In the genomic region with DNA sequence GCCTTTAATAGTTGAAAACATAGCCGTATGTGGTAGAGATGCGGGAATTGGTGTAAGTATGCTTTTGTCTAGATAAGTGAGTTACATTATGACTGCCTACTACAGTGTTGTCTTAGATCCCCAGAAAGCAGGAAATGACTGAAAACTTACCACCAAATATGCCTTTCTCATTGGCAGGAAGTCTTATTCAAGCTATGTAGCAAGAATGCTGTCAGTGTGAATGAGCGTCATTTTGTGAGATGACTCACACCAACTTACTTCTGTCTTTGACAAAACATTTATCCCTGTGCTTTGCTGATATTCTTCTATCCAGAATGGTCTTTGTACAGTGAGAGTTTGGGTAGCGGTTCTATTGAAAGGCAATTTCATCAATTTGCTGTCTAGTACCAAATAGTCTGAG, we compare ENCODE assay signal across 21 mouse cellular contexts.
DNase-seq lines count a peak whose midpoint lies in the region; ATAC-seq and TF ChIP-seq lines count a peak whose summit lies in the region.
"Had no signal": no experiment of that assay in that cellular context is flagged by ENCODE, and none has a peak within 500 bp of the region (broad histone marks: within the 10 kb centered on the region; RNA-seq: fewer than 3 reads in every experiment).

No protein-coding gene starts in this region.

- H3K36me3 ChIP-seq in C2C12 (ENCODE audit: control insufficient read depth, insufficient read depth): no peaks in the 10 kb centered on the region
- no peaks in the 10 kb centered on the region for H3K36me3 ChIP-seq in forebrain, embryonic 12.5 days (replicated peaks)
- H3K36me3 ChIP-seq: embryonic facial prominence, embryonic 10.5 days; embryonic facial prominence, embryonic 12.5 days; forebrain, embryonic 10.5 days; forebrain, embryonic 15.5 days had no signal

- H3K27ac ChIP-seq in forebrain, embryonic 12.5 days: no peak overlapping the region
- H3K27ac ChIP-seq: embryonic facial prominence, embryonic 10.5 days; embryonic facial prominence, embryonic 12.5 days; forebrain, embryonic 10.5 days; forebrain, embryonic 13.5 days; forebrain, embryonic 15.5 days had no signal

- peak; percentile 63 for DNase-seq in 3T3-L1 (ENCODE audit: low read depth, low spot score)
- peak; percentile 15 for DNase-seq in NIH3T3 (ENCODE audit: low read depth)
- no peak for DNase-seq in kidney, postnatal 10 days
- DNase-seq in adipocyte (ENCODE audit: low spot score): no peak
- DNase-seq: adrenal gland, adult 8-10 months; adrenal gland, postnatal 14 days; adrenal gland, postnatal 36 days; B cell, adult 2 months; cerebellum, adult 11-12 months; cerebellum, adult 2 months; cerebellum, adult 9-10 months; cerebellum, postnatal 10 days; cerebellum, postnatal 25 days; forebrain, postnatal 0 days had no signal

- TF ChIP-seq CTCF in C2C12 (IDR thresholded peaks at IDR 0.05; ENCODE audit: control insufficient read depth, insufficient read depth, insufficient read length): no peak

- H3ac ChIP-seq in C2C12 (ENCODE audit: control insufficient read depth, insufficient read length, low read depth): no peak overlapping the region

- H3K4me3 ChIP-seq in C2C12 (ENCODE audit: insufficient read depth, poor library complexity, severe bottlenecking): no peak overlapping the region
- H3K4me3 ChIP-seq in forebrain, embryonic 12.5 days (replicated peaks): no peak overlapping the region
- H3K4me3 ChIP-seq: embryonic facial prominence, embryonic 10.5 days; embryonic facial prominence, embryonic 12.5 days; forebrain, embryonic 10.5 days; forebrain, embryonic 13.5 days; forebrain, embryonic 15.5 days had no signal

- no peaks in the 10 kb centered on the region for H3K9me3 ChIP-seq in forebrain, embryonic 12.5 days
- H3K9me3 ChIP-seq: embryonic facial prominence, embryonic 10.5 days; embryonic facial prominence, embryonic 12.5 days; forebrain, embryonic 10.5 days; forebrain, embryonic 13.5 days; forebrain, embryonic 15.5 days had no signal

- no peaks in the 10 kb centered on the region for H3K27me3 ChIP-seq in C2C12 (ENCODE audit: control insufficient read depth, insufficient read depth, insufficient read length)
- H3K27me3 ChIP-seq in forebrain, embryonic 12.5 days: no peaks in the 10 kb centered on the region
- H3K27me3 ChIP-seq: embryonic facial prominence, embryonic 12.5 days; forebrain, embryonic 13.5 days; forebrain, embryonic 15.5 days had no signal

- no peaks in the 10 kb centered on the region for H3K79me3 ChIP-seq in C2C12 (ENCODE audit: low read depth)

- H3K79me2 ChIP-seq in C2C12 (ENCODE audit: control insufficient read depth, insufficient read depth): no peaks in the 10 kb centered on the region

- H3K4me1 ChIP-seq in forebrain, embryonic 12.5 days: no peaks in the 10 kb centered on the region
- H3K4me1 ChIP-seq: embryonic facial prominence, embryonic 10.5 days; embryonic facial prominence, embryonic 12.5 days; forebrain, embryonic 10.5 days; forebrain, embryonic 13.5 days; forebrain, embryonic 15.5 days had no signal

- ATAC-seq in forebrain, embryonic 12.5 days (ENCODE audit: low FRiP score): no peak
- ATAC-seq: forebrain, embryonic 13.5 days; forebrain, embryonic 15.5 days; forebrain, postnatal 0 days had no signal

- no peak overlapping the region for H3K9ac ChIP-seq in forebrain, embryonic 12.5 days
- H3K9ac ChIP-seq: embryonic facial prominence, embryonic 12.5 days; forebrain, embryonic 13.5 days; forebrain, embryonic 15.5 days; forebrain, postnatal 0 days had no signal

- 94% methylated on average over 4 of the region's 4 CpGs for WGBS in forebrain, embryonic 12.5 days

- no peak overlapping the region for H3K4me2 ChIP-seq in forebrain, embryonic 12.5 days
- H3K4me2 ChIP-seq: embryonic facial prominence, embryonic 12.5 days; forebrain, embryonic 13.5 days; forebrain, embryonic 15.5 days had no signal

TF ChIP-seq in C2C12, 6 proteins besides CTCF, POLR2A, EP300 and RAD21:
- TF ChIP-seq FOSL1 (IDR thresholded peaks at IDR 0.05; ENCODE audit: insufficient read depth, low read length, poor library complexity, severe bottlenecking): no peak
- peak; percentile 12 for TF ChIP-seq CEBPB (IDR thresholded peaks at IDR 0.05; ENCODE audit: low read depth)

Comparison
In these comparisons a context has a peak if more than half of its experiments do, and no peak if none do; other contexts are left out.
1. DNase-seq: peak in 3T3-L1 (single experiment) and NIH3T3 (single experiment); none in kidney, postnatal 10 days (single experiment) and adipocyte (single experiment).